Mouse (Mus musculus) spleen, adult 2 months (tissue): Measurements from ENCODE around the gene Stard7.

Experiments
- CTCF ChIP-seq: fragments of 200-500 bp; IDR thresholded peaks from 2 replicates; pipeline ENCODE4 v1.5.1; 2011; ENCODE audit warnings: mild to moderate bottlenecking, inconsistent platforms; ENCODE audit not compliant: insufficient read depth, insufficient read length, insufficient replicate concordance; ENCODE audit errors: extremely low read depth
- POLR2A ChIP-seq: fragments of 200-500 bp; IDR thresholded peaks from 2 replicates; pipeline ENCODE4 v1.6.1; 2011; ENCODE audit warnings: low read depth, low read length, inconsistent platforms

DNA sequence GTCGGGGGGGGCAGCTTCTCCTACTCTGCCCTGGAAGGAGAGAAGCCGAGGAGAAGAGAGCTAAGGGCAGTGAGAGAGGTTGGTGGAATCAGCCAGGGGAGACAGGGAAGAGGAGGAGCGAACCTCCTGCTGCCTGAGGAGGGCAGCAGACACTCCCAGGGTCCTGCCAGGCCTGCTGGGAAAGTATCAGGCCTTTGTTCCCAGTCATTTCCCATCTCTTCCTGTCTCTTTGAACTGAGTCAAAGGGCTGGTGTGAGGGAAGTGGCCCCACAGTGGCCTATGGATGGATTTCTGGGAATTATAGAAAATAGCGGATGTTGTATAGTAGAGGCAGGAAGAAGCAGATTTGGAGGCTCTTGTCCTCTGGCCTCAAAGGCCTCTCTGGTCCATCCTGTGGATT lies 43.9 kb downstream of the Stard7 start:
- TF ChIP-seq POLR2A (no peak), CTCF (no peak)
